Mouse (Mus musculus) kidney, adult 18-20 months (tissue): ENCODE results near the gene Acly.

Source experiments
- DNase-seq: peaks from one replicate; pipeline ENCODE4 v3.0.0; 2021

The Acly gene

DNA sequence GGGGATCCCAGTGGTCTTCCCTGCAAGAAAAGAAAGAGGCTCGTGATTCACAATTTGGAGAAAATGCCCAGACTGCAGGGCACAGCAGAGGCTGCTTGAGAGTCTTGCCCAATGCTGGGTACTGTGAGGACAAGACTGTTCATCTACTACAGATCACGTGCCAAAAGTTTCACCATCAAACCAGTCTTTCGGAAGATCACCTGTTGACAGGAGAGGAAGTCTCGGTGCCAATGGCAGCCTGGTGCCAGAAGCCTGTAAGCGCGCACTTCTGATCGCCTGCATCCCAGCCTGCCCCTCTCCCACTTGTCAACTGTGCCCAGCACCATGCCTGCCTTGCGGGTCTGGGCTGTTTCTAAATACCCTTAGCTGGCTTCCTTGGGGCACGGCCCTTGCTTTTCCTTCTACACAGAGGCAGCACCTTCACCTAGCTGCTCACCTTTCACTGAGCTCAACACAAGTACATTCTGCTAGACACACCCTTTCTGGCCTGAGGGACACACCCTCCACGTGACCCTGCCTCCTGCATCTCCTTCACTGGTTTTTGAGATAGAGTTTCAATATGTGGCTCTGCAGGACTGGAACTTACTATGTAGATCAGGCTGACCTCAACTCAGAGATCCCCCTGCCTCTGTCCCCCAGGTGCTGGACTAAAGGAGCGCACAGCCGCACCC lies 22.7 kb downstream of the Acly start:
- no peak for DNase-seq

DNA sequence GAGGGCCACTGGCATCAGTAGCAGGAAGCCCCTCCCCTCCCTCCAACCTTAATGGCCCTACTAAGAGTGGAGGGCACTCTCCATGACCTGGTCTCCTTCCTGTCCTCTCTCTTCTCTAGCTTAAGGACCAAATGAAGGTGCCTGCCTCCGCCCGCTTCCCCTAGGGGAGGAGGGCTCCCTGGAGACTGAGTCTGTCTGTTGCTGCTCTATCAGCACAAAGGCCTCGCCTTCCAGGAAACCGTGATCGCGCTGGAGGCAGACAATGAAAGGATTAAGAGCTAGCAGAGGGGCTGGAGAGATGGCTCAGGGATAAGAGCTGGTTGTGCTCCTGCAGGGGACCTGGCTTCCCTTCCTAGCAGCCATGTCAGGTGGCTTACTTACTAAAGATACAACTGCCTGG lies 26.5 kb downstream of the Acly start:
- DNase-seq: no peak

DNA sequence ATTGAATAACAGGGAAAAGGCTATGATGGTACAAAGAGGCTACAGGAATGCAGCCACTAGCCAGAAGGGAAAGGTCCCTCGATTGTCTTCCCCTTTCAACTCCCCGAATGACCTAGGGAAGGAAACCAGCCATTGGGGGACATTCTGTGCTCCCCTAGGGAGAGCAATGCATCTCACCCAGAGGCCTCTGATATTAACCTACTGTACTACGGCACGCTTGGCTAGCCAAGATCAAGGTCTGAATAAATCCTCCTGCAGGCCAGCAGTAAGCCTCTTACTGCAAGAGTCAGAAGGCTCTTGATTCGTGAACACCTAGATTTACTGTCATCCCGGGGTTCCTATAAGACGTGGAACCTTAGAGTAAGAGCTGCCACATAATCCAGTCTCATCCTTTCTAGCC lies 27.1 kb downstream of the Acly start:
- DNase-seq: peak; percentile 14

DNA sequence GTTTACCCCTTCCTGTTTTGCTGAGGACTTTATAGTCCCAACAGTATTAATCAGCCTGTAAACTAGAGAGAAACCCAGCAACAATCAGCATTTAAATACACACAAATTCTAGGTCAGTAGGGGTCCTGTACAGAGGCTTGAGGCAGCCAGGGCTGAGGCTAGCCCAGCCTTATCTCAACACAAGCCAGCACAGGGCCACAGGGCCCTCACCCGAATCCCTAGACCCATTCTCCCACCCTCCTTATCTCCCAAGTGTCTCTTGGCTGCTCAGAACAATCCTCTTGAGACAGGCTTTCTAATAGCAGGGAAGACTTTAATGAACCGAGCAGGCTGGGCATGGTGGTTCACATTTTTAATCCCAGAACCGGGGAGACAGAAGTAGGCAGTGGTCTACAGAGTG lies 27.6 kb downstream of the Acly start:
- no peak for DNase-seq

DNA sequence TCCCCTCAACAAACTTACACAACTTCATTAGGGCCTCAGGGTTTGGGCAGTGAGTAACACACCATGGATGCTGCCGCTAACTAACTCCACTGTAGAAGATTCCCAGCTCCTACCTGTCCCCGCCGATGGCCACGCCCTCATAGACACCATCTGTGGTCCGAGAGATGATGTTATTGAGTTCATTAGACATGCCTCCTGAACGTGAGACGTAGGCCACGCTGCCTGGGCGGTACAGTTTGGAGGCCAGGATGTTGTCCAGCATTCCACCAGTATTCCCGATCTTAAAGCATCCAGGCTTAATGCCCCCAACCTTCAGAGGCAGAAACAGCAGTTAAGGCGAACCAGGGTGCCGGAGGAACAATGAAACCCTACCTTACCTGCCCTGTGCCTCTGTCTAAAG lies 34.0 kb downstream of the Acly start:
- DNase-seq: no peak

DNA sequence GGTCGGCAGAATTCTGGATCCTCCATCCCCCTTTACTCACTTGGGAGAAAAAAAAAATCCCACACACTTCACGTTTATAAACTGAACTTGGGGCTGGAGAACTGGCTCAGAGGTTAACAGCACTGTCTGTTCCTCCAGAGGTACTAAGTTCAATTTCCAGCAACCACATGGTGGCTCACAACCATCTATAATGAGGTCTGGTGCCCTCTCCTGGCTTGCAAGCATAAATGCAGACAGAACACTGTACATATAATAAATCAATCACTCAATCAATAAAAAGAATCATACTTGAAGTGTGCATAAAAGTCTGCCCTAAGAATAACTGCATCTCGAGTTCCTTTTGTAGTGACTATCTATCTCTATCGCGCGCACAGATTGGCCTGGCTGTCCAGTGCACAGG lies 36.8 kb downstream of the Acly start:
- no peak for DNase-seq

DNA sequence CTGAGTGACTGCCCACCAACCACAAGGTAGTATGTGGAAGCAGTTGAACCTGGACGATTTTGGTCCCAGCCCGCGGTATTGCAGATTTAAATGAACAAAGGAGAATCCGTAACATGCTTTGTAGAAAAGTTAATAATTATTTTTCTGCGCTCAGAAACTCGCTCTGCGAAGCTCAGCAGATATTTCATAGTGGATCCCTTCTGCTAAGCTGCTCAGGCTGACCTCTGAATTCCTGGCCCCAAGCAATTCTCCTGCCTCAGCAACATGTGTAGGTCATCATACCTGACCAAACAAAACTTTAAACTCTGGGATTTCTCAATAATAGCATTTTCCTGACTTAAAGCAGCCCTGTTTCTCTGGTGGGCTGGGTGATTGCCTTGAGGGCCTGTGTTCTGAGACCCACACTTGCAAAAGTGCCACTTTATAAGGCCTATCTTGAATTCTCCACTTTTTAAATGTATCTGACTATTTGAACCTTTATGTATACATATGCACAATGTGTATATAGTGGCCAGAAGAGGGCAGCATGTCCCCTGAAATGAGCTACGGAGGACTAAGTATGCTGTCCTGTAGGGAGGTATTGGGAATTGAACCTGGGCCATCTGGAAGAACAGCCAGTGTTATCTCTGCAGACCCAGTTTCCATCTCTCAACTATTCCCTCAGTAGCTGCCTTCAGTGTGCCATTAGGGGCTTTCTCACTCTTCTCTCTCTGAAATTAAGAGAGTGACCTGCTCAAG lies 41.8 kb downstream of the Acly start:
- DNase-seq: peak; percentile 36

DNA sequence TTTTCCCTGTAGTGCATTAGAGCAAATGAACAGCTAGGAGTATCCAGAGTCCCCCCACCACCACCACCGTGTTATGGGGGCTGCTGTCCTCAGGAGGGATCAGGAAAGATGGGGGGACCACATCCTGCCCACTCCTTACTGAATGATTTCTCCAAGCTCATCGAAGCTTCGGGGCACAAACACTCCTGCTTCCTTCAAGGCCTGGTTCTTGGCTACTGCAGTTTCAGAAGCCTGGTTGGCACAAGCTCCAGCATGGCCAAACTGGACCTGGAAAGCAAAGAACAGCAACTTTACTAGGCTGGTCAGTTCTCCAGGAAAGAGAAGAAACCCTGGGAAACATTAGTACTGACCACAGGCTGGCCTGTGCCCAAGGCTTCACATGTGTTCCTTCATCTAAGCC lies 43.3 kb downstream of the Acly start:
- no peak for DNase-seq

DNA sequence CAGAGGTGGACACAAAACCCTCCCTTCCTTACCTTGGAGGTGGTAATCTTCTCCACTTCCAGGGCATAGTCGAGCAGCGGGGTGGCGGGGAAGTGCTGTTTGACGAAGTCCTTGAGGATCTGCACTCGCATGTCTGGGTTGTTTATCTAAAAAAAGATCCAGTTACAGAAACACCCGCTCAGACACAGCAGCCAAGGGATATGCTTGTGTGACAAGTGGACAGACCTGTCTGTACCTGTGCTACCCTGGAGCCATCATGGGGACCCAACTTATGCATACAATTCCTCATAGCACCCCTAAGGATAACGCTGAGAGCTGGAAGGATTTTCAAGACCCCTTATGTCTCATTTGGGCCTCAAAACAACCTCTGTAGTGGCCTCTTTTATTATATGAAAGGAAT lies 48.6 kb downstream of the Acly start:
- DNase-seq: no peak

DNA sequence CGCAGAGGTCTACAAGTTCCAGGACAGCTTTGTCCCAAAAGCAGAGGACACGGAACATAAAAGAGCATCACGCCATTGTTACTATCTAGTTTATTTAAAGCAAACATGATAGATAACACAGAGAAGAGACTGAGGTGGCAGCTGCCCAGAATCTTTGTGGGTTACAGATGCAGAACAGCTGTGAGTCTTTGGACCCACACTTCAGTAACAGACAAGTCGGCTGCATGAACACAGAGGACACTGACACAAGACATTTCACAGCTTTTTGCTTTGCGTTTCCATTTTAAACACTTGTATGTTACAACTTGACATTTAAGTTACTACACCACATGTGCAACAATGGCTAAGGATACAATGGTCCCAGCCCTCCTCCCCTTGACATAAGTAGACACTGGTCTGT lies 51.5 kb downstream of the Acly start:
- no peak for DNase-seq

DNA sequence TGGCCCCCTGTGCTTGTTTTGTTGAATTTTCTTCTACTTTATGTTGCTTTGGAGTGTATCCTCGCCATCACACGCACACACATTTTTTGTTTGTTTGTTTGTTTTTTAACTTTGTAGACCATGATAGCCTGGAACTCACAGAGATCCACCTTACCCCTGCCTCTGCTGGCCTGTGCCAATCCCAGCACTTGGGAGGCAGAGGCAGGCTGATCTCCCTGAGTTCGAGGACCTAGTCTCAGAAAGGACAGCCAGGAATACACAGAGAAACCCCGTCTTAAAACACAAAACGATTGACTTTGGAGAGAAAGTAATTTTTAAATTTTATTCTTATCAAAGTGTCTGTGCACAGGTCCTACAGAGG lies 54.9 kb downstream of the Acly start:
- no peak for DNase-seq

DNA sequence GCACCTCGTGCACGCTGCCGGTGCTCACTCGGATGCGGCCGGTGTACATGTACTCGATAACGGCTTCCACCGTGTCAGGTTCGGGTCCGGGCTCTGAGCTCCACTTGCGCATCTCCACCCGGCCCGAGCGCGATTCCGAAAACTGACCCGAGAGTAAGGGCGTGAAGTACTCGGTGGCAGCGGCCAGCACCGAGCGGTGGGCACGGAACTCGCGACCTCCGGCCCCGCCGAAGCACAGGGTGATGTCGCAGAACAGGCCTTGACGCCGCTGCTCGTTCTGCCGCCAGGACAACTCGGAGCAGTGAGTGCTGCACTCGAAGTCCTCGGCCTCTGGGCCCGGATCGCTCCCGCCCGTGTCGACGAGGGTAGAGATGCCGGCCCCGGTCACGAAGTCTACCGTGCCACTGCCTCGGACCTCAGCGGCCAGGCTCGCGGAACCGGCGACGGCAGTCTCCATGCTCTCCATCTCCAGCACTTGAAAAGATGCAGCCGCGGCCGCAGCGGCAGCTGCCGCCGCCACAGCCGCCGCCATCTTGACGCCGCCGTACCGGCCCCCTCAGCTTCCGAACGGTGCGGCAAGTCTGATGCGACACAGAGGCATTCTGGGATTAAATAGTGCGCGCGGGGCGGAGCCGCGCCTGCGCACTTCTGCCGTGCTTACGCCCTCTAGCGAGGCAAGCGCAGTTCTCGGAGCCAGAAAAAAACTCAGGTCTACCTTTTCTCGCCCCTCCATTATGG lies 55.4 kb downstream of the Acly start, which contains the start of gene Klhl11:
Gene Klhl11 (minus strand): TSS at position 545 of the 738 bp plus-strand sequence.
- DNase-seq: peak; percentile 92

DNA sequence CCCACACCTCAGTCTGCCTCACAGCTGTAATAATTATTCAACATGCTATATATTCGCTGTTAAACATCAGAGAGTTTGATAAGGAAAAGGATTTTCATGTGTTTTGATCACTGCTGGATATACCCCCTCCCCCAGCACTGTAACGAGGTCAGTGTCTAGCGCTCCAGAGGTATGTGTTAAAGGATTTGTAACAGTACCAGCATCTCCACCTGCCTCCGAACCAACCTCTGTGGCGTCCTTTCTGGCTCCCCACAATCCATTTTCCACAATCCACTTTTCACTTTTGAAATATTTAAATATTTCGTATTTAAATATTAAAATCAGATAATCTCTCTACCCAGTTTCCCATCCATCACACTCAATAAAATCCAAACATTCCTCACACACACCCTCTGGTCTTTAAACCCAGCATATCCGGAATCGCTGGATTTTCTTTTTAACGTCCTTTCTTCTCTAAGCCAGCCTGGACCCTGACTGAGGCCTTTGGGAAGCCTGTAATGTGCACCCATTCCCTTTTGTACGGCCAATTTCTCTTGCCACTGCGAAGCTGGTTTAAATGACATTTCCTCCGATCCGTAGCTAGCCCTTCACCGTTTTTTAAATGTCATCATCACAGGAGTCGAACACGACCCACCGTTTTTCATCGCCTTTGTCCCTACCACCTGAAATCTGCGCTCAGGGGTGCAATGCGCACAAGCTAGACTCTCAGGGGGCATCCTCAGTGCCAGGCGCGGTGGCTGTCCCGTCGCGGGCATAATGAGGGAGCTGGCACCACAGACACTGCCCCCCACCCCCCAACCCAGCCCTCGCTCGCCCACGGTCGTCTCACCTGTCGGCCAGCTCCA lies 56.2 kb downstream of the Acly start:
- DNase-seq: no peak

DNA sequence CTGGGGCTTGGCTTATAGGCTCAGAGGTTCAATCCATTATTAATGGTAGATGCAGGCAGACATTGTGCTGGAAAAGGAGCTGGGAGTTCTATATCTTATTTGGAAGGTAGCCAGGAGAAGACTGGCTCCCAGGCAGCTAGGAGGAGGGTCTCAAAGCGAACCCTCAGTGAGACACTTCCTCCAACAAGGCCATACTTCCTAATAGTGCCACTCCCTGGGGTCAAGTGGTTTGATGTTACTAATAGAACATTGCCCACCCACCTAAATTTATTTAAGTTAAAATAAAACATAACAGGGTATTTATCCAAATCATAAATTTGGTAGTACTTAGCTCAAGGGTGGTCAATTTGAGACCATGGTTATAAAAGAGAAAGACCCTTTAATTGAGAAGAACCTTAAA lies 62.0 kb downstream of the Acly start:
- no peak for DNase-seq

DNA sequence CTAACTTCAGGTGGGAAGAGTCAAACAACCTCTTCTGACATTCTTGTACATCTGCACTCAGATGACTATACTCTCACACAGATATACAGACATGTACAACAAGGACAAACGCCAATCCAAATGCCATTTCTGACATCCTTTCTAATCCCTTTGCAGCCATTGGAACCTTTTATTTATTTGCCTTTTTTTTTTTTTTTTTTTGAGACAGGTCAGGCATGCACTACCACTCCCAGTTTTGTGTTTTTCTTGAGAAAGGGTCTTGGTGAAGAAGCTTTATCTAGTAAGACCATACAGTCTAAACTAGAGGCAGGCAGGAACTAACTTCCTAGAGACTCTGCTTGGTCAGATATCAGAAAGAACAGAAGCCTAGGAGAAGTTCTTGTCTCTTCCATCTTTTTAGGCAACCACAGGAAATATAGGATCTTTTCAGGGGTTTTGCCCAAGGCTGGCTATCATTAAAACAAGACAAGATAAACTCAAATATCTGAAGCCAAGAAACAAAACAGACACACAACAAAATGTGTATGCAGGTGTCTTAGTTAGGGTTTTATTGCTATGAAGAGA lies 62.5 kb downstream of the Acly start:
- no peak for DNase-seq

DNA sequence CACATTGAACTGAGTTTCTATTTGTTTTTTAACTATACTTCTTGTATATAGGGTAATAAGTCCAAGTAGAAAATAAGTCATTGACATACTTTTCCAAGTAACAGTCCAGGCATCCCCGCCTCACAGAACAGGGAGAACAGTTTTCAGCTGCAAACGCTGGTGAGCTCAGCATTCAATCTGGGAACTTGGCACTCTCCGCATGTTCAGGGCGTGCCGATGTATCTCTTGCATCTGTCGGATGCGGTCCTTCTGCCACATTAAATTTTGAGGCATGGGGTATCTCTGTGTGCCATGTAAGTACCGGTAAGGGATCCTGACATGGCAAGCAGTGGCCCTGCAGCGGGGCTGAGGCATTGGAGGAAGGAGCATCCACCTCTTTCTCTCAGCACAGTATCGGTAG lies 65.1 kb downstream of the Acly start:
- DNase-seq: no peak

DNA sequence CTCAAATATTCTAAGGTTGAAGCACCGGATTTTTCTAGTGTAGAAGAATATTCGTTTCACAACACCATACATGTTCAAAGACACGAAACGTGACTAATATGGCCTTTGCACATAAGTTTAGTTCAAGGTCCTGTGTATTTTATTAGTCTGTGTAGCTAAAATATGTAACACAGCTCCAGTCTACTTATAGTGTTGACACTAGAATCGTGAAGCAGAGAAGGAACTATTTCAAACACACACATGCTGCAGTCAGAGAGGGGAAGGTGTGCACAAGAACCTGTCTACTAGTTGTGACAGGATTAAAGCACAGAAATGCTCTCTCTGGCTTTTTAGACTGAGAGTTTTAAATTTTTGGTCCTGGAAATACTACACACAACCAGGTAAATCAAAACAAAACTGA lies 70.1 kb downstream of the Acly start:
- DNase-seq: no peak

DNA sequence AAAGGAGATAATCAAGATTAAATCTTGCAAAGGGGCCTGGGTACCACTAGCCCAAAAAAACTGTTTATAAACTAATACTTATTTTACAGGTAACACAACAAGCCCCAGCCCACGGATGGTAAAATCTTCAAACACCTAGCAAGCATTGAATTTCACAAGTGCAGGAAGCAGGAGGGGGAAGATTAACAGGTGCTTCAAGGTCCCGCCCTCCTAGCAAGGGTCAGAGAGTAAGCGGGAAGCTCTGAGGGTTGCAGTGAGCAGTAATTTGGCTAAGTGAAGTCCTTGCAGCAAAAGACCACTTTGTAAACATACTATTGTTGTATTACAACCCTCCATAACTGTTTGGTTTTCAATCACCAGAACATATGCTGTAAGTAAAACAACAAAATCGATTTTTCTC lies 70.6 kb downstream of the Acly start:
- no peak for DNase-seq

DNA sequence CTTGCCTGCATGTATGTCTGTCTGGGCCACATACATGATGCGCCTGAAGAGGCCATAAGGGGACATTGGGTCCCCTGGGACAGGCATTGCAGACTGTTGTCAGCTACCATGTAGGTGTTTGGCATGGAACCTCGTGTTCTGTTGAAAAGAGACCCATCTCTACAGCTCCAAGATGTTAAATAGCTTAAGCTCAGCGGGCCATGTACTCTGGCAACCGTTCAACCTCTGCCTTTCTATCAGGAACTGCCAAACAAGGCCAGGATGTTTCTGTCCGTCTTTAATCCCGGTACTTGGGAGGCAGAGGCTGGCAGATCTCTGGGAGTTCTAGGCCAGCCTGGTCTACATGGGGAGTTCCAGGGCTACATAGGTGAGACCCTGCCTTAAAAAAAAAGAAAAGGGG lies 85.2 kb downstream of the Acly start:
- DNase-seq: peak; percentile 33

DNA sequence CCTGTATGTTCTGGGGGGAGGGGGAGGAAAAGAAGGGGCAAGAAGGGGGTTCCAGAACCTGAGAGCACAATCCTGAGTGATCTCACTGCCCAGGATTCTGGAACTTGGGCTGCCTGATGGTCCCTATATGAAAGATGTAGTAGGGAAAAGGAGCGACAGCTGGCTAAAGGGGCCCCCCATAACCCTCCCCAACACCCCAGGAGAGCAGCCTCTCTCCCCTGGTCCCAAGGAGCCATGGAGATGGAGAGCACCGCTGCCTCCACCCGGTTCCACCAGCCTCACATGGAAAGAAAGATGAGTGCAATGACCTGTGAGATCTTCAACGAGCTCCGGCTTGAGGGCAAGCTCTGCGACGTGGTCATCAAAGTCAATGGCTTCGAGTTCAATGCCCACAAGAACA lies 86.0 kb downstream of the Acly start, which contains the start of the genes Nt5c3b and Klhl10:
Gene Nt5c3b (minus strand): TSS at position 12 of the 400 bp plus-strand sequence.
Gene Klhl10 (plus strand): TSS at position 121 of the 400 bp plus-strand sequence.
- DNase-seq: no peak

DNA sequence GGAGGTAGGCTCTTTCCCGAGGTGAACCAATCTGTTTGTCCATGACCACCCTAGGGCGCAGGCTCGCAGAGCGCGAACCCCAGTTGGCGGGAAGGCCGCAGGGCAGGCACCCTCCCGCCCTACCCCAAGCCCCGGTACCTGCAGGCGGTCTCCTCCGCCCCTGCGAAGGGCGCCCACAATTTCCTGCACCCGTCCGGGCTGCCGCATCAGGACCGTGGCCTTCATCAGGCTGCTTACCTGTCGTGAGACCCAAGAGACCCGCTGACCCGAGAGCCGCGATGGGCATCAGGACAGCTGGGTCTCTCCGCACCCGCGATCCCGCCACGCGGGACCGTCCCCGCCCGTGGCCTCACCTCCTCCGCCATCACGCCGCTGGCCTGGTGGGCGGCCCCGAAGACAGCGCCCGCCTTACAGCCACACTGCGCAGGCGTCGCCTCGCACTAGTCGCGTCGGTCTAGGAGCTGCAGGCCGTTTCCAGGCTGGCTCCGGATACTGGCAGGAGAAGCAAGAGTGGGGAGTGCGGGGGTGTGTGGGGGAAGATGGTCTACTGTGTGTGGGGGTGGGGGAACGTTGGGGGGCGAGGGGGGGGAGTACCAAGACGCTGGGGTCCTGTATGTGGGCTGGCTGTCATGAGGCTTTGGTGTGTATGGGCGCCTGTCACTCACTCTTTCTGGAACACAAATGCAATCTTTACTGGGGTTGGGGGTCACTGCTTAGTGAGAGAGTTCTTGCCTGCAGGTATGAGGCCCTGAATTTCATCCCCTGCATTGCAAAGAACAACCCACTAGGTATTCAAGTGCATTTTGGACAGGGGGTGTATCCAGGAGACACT lies 86.9 kb downstream of the Acly start:
- peak; percentile 83 for DNase-seq

DNA sequence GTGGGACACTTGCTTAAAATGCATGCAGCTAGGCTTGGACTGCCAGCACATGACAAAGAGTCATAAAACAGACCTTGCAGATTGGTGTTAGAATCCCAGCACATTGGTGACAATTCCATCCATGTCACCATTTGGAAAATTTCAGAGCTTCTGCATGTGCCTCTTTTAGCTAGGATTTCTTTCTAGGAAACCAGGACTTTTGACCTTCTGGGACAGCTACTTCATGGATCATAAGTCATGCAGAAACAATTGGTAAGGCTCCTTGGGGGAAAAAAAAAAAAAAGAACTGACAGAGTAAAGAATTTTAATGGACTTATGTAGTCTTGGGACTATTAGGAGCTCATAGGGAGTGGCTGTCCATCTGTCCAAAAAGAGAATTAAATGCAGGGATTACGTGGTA lies 89.9 kb downstream of the Acly start:
- DNase-seq: no peak
